Mouse (Mus musculus): ENCODE results near the gene Cirbp.

- TF ChIP-seq ZC3H11A (IDR thresholded peaks at IDR 0.05; ENCODE audit: borderline replicate concordance, low read depth, low read length) = no peak
- TF ChIP-seq HCFC1 (IDR thresholded peaks at IDR 0.05; ENCODE audit: borderline replicate concordance, insufficient read depth, low read length) = no peak
- TF ChIP-seq ZNF384 (IDR thresholded peaks at IDR 0.05; ENCODE audit: low read depth, low read length) = no peak
- TF ChIP-seq MAFK (IDR thresholded peaks at IDR 0.05; ENCODE audit: insufficient read depth, low read depth, low read length) = no peak
- no peak for TF ChIP-seq CHD2 (IDR thresholded peaks at IDR 0.05; ENCODE audit: low read depth, low read length)
These were observed 43.1 kb downstream of the Cirbp start for GRCm38 (mm10) chr10:80208841-80209371.

Data from ES-E14 (cell line).